Mouse (Mus musculus): ENCODE data around the gene Ryr3.

DNA sequence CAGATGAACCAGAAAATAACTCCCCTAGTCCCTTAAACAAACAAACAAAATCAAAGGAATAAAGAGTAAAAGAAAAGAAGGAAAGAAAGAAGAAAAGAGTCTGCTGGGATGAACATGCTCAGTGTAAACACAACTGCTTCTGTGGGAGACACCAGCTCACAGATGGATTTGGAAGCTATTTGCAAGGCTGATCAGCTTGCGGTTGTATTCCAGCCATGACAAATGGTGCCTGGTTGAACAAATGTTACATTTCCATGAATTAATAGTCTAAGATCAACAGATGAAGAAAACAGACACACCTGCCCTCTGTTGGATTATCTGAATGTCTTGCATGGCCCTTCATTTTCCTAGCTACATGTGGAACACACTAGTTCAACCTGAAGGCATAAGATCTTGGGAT, 468.4 kb downstream of the Ryr3 start:
- TF ChIP-seq POLR2A (IDR thresholded peaks at IDR 0.05; ENCODE audit: low read depth, low read length) (no peak), CTCF (IDR thresholded peaks at IDR 0.05; ENCODE audit: extremely low read depth, insufficient read length, insufficient replicate concordance, low read depth, low read length) (no peak)

Data from small intestine, adult 2 months (tissue).